Mouse (Mus musculus) spleen, postnatal 36 days (tissue): Measurements from ENCODE around the gene Clgn.
A peak's percentile ranks its signal among the peaks of the same experiment; 100 is the strongest.

Experiments used
- DNase-seq, 2 experiments: peaks; one replicate each; pipeline ENCODE4 v3.0.0; 2022; ENCODE audit warnings: low spot score in 2 of 2, mixed read lengths in 1 of 2

Gene Clgn

DNA sequence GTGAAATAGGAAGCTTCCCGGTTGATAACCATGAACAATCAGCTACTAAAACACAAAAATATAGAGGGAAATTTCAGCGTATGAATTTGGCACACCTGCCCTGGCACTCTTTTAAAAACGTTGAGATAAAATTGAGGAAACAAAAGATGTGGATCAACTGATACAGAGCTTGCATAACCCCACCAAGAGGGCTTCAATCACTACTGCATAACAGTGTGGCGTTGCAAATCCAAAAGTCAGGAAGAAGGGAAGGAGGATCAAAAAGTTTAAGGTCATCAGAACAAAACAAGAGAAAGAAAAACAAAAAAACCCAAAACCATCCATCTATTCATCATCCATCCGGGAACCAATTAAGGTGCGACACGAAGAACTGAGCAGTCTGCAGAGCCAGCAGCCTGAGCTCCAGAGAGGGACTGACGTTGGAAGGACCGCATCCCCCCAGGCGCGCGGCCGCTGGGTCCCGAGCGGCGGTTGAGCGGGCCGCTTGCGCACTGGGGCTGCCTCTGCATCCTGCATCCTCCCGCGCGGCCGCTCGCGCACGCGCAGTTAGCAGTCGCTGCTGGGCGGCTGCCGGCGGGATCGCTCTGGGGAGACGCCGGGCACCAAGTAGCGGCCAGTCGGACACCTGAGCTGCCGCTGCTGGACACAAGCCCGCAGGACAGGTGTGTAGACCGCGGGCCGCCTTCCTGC is at the start of gene Clgn:
Gene Clgn, plus strand, starts transcription at position 552 of the 690 bp plus-strand sequence.
- DNase-seq: peak in 1 of 2 experiments; percentile 21

DNA sequence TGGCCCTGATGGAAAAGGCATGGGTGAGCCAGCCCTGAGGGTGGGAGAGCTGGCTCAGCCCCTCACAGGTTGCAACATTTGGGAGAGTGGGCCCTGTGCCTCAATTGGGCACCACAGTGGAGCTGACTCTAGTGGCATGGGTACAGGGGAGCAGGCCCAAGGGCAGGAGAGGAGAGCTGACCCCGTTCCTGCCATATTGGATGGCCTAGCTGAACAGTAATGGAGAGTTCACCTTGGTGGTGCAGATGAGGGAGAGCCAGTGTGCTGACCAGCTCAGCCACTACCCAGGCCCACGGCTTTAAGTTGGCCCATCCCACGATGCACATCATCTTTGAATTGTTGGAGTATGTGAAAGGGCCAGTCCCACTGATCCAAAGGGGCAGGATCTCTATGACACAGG is 47.6 kb upstream of the Clgn start:
- DNase-seq: no peak

DNA sequence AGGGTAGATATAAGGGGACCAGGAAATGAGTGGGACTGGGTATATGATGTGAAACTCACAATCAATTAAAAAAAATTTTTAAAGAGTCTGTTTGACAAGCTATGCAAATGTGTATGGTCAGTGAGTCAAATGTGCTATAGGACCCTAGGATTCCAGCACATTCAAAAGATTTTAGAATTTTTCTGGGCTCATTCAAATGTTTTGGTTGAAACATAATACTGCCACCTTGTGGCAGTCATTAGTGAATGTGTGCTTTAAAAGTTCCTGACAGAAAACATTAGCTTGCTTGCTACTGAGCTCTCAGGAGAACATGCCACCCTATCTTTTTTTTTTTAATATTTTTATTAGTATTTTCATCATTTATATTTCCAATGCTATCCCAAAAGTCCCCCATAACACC is 47.0 kb upstream of the Clgn start:
- DNase-seq: no peak

DNA sequence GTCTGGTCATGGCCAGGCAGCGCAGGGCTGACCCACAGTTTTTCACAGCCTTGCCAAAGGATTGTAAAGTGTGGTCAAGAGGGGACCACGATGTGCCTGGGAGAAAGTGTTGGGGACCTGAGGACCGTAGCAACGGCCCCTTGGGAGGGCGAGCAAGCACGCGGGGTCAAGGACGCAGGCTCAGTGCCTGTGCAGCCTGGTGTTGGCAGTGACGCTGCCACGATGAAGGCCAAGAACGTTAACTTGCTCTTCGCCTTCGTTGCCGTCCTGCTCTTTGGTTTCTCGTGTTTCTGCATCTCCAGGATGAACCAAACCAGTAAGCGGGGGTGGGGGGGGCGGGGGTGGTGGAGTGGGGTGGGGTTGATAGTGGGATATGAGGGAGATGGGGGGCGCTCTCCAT is 41.4 kb upstream of the Clgn start, which contains the start of gene Mgat4d:
Gene Mgat4d, plus strand, starts transcription at position 209 of the 400 bp plus-strand sequence.
- no peak for DNase-seq

DNA sequence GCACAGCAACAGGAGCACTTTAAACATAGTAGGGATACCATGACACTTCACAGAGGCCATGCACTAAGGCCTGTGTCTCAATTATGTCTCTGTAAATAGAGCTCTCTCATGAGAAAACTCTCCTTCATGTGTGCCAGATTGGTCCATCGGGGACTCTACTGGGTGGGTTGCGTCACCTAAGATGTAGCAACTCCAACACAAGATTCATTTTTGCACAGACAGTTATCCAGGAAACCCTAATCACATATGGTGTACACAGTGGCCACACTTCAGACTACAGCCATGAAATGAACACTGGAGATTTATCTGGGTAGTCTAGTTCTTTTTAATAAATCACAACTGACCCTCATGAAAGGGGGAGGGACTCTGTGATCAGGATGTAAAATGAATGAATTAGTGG is 38.4 kb upstream of the Clgn start:
- no peak for DNase-seq

DNA sequence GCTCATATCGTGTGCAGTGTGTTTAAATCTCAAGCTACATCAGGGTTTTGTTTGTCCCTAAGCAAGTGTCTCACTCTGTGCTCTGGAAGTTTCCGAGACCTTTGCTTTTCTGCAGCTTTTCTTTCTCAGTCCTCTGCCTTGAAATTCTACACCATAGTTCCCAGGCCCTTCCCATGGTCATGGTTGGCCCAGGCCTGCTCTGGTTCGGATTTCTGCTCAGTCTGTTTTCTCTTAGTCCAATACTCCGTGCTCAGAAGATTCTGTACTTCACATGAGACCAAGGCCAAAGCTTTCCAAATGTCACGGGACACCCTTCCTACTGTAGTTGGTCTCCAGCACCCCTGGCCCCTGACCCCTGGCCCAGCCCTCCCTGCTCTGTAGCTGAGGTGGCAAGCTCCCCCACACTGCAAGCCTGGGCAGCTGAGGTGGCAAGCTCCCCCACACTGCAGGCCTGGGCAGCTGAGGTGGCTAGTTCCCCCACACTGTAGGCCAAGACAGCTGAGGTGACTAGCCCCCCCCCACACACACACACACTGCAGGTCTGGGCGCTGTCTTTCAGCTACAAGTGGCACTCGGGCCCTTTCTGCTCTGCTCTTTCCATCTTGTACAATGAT is 26.4 kb upstream of the Clgn start:
- no peak for DNase-seq

DNA sequence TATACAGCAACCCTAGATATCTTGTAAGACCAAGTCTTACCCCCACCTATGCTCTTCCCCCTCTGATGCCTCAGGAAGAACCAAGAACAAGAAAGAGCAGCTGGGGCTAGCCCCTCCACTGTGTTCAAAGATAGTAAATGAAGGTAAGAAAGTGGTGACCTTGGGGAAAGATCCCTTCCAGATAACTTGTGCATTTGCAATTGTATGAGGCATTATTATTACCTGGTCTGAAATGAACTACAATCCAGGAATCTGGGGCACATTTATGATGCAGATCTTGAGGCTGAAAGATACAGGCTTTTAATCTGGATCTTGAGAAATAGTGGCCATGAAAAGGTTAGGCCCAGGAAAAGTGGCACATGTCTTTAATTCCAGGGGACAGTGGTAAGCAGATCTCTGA is 12.4 kb upstream of the Clgn start:
- DNase-seq: no peak

DNA sequence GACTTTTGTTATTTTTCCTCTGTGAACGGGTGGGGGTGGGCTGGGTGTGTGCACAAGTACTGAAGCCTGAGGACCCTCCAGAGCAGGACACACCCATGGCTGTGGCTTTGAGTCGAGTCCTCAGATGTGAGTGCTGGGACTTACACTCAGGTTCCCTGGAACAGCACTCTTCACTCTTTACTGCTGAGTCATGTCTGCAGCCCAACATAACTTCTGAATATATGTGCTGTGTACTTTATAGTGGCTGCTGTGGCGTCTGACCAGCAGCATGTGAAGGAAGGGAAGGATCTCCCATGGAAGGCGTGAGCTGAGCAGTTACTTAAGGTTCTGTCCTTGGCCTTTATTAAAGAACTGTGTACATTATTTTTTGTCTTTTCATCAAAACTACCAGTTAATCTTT is 9.5 kb upstream of the Clgn start:
- DNase-seq: no peak

DNA sequence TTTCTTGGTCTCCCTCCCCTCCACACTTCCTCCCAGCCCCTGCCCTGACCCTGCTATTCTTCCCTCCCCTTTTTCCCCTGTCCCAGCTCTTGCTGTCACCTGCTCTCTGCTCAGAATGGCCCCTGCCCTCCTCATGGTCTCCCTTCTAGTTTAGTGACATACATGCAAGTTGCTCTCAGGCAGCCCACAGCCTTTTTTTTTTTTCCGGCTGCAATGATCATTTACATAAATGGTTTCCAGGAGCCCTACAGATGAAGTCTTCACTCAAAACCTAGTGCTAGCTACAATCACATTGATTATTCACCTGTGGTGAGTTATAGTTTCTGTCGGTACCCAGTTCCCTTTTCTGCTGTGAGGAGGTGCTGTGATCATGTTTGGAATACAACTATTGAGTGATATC is 8.7 kb upstream of the Clgn start:
- DNase-seq: no peak

DNA sequence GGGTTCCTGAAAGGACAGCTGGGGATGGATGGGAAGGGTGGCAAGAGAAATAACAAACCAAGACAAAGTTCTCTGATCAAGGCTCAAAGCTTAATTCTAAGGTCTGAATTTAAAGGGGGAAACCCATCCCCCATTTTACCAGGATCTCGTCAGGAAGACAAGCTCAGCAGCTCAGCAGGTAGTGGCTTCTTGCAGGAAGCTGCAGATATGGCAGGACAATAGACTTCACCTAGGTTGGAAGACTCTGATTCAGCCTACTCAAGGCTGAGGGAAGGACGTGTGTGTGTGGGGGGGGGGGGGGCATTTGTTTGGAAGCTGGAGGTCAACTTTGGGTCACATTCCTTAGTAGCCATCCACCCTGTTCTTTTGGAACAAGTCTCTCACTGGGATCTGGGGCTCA is 6.8 kb upstream of the Clgn start:
- no peak for DNase-seq

DNA sequence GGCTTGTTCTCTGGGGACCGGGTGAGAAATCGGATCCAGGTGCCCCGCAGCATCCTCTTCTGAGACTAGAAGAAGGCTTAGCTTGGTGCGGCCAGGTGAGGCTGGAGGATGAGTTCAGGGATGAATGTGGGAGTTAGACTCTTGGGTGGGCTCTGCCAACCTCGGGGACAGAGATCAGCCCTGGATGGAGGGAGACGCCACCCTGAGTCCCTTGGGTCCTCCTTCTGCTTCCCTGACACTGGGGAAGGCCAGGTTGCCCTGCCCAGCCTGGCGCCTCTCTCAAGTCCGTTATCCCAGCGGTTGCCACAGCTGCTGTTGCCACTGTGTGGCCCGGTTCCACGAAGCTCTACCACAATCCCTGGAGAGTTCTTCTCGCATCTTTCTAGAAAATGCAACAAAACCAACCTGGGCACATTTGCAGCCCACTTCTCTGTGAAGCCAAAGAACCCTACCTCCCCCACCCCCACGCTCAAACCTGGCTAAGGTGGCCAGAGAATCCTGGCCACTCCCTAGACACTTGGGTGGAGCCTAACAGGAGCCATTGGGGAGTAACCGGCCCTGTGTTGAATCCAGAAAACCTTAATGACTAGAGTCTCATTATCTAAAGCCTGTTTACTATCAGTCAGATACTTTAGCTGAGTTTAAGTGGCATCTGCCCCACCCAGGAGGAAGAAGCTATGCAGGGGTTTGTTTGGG is 487 bp downstream of the Clgn start:
- DNase-seq: no peak

DNA sequence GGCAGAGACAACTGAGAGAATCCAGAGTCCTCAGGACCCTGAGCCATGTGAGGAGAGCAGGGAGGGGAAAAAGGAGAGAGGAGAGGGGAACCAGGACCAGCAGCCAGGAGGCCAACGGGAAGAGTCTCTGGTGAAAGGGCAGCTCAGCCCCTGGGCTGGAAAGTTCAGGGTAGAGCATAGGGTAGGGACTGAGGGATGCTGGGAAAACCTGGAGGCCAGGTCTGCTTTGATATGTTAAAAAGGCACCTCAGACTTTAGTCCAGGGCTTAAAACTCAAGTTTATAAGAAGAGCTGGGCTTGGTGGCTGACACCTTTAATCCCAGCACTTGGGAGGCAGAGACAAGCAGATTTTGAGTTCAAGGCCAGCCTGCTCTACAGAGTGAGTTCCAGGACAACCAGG is 2.9 kb downstream of the Clgn start:
- no peak for DNase-seq

DNA sequence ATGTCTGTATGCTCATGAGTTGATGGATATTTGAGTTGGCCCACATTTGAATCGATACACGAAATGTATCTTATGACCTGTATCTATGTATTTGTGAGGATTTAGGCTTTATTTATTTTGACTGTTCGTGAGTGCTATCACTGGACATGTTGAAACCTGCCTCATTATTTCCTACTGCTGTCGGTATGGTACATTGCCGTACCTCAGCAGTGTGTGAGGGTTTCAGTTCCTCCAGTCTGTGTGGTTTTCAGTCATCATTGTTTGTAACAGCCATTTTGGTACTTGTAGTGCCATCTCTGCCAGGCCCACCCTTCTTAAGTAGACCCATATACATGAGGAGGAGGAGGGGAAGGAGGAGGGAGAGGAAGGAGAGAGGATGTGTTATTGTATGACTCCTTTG is 4.7 kb downstream of the Clgn start:
- DNase-seq: no peak

DNA sequence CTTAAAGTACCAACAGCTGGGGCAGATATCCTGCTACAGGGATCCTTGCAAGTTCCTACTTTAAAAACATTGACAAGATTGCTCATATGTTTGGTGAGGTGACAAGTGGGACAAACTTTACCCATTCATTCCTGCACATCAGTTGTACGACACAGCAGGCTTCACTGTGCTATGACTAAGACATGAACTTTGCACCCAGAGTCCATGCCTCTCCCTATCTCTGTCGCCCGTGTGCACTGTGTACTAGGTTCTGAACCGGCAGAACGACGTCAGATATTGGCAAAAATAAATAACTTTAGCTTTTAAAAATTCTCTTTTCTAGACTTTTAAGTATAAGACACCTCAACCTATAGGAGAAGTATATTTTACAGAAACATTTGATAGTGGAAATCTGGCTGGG is 7.0 kb downstream of the Clgn start:
- no peak for DNase-seq

DNA sequence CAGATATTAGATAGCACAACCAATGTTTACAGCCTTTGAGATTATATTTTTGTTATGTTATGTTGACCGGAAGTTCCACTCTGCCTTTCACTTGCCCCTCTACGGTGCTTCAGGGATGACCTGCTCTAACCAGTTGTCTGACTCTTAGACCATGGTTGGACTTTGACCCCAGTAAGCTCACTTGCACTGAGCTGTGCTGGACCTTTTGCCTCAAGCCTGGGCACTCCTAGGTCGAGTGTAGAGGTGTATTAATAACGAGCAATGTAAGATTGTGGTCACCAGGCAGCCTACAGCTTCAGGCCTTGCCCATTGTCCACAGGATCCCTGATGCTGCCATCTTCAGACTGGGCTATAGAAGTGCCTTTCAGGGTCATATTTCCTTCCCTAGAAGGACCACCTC is 8.1 kb downstream of the Clgn start:
- no peak for DNase-seq

DNA sequence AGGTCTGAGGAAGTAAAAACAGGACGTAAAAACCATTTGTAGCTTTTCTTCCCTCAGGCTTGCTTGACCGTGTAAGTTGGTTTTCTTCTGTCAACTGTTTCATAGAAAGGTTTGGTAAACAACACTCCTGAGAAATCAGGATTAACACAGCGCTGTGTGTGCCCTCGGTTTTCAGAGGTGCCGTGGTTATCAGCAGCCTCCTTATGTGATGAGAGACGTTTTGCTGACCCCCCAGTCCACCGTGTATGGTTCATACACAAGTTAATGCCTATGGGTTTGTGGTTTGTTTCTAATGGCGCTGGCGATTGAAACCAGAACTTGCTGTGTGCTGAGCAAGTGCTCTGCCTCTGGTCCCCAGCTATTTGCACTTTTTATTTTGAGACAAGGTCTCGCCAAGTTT is 15.9 kb downstream of the Clgn start:
- DNase-seq: no peak

DNA sequence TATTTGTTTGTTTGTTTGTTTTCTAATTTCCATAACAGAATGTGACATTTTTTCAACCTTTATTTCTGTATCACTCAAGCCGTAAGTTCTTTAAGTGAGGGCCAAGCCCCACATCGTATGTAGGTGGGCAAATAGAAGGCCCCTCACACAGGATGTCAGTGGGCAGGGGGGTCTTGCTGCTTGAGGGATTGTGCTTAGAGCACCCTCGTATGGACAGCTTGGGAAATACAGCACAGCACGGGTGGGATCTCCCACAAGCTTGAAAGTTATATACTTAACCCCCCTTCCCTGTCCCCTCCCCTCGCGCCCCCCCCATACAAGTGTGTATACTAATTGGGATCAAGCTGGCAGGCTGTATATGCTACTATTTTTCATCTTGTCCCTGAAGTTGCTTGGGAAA is 17.2 kb downstream of the Clgn start:
- DNase-seq: no peak

DNA sequence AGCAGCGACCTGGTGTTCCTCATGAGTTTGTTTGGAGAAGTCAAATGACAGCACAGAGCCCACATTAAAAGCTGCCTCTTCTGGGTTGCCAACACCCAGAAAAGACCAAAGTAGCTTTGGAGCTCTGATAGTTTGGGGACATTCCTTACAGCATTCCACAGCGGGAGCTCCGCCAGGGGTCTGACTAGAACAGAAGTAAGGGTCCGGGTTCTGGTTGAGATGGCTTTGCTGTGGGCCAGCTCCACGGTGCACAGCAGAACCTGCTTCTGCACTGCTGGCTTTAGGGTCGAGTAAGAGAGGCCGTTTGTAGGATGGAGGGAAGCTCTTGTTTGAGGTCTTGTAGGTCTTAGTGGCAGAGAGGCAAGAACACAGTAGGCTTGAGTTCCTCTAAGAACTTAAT is 18.8 kb downstream of the Clgn start:
- DNase-seq: no peak

DNA sequence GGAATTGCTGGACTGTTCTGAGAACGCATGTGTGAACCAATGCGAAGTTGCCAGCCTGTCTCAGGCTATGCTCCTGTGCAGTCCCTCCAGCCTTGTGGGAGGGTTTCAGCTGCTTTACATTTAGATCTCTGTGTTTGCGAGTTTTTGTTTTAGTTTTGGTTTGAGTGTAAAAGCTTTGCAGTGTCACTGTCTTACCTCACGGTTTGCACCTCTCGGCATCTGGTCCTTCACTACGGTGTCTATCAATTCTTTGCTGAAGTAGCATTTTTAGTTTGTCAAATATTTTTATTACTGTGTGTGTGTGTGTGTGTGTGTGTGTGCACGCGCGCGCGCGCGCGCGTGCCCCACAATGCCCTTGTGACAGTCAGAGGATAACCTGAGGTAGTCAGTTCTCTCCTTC is 27.2 kb downstream of the Clgn start:
- no peak for DNase-seq

DNA sequence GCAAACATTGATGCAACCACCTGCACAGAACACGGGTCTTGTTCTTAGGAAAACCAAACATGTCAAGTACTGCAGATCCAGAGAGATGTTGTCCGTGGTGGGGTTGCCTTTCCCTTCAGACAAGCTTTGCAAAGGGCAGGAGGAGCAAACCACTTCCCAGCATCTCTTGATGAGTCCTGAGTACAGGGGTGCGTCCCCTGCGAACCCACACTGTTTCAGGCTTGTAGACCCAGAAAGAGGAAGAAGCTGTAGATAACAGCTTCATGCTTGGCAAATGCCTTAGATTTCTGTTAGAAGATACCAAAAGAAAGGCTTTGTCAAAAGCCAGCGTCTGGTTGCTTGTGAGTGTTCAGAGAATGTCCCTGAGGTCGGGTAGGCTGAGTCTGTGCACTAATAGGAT is 28.3 kb downstream of the Clgn start:
- no peak for DNase-seq

DNA sequence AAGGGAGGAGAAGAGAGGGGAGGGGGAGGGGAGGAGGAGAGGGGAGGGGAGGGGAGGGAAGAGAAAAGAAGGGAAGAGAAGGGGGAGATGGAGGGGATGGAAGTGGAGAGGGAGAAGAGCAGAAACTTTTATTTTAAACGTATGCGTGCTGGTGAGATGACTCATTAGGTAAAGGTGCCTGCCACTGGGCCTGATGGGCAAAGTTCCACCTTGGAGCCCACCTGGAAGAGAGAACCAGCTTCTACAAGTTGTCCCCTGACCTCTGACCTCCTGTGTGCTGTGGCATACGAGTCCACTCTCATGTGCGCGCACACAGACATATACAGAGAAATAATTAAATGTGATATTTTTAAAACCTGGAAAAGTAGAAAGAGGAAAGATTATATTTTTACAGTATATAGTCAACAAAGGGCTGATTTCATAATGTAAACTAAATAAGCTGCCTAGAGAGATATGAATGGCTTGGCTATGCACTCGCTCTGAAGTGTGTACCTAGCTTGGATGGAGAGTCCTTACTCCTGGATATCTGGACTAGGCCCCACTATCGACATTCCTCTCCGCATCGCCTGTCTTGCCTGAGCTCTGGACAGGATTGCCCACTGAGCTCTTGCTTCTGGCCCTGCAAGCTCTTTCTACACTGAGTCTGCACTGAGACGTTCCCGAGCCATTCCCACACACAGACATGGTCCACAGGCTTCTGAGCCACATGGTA is 29.3 kb downstream of the Clgn start:
- no peak for DNase-seq

DNA sequence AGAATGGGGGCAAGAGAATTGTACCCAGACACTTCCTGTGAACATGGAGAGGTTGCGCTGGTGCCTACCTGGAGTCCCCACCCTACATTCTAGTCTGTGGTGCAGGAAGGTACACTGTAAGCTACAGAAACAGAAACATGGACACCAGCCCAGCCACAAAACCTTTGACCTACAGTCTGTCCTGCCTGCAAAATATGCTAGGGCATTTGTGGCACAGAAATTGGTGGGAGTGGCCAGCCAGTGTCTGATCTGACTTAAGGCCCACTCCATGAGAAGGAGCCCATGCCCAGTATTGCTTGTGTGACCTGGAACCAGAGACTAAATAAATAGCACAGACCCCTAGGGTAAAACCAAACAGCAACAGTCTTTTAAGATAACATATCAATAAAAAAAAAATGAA is 31.7 kb downstream of the Clgn start:
- DNase-seq: no peak
